Mouse (Mus musculus) CH12.LX (cell line): ENCODE measurements around the gene Zfp800.

Experiments used
- CHD2 ChIP-seq: IDR thresholded peaks from 2 replicates; pipeline ENCODE4 v1.6.1; 2011; ENCODE audit warnings: low read length, improper control_type of control experiment
- CTCF ChIP-seq, 2 experiments: IDR thresholded peaks in 1 of 2; conservative IDR thresholded peaks in 1 of 2; 2 replicates each; pipeline ENCODE4 v1.5.1; 2011 to 2012; ENCODE audit warnings: low read depth in 2 of 2, low read length in 2 of 2, improper control_type of control experiment in 1 of 2, inconsistent platforms in 1 of 2, mild to moderate bottlenecking in 1 of 2, moderate library complexity in 1 of 2
- EP300 ChIP-seq: IDR thresholded peaks from 2 replicates; pipeline ENCODE4 v1.6.1; 2011; ENCODE audit warnings: low read length, improper control_type of control experiment
- ETS1 ChIP-seq: conservative IDR thresholded peaks from 2 replicates; pipeline ENCODE4 v1.6.1; 2012; ENCODE audit warnings: low read depth, mild to moderate bottlenecking, inconsistent platforms, low read length, improper control_type of control experiment, moderate library complexity
- KAT2A ChIP-seq: IDR thresholded peaks from 2 replicates; pipeline ENCODE4 v1.6.1; 2012; ENCODE audit warnings: low read length, improper control_type of control experiment, inconsistent platforms; ENCODE audit not compliant: insufficient replicate concordance
- MAFK ChIP-seq: IDR thresholded peaks from 2 replicates; pipeline ENCODE4 v1.6.1; 2011; ENCODE audit warnings: low read length, improper control_type of control experiment; ENCODE audit not compliant: insufficient replicate concordance
- MAZ ChIP-seq: IDR thresholded peaks from 2 replicates; pipeline ENCODE4 v1.6.1; 2012; ENCODE audit warnings: low read depth, mild to moderate bottlenecking, inconsistent platforms, low read length, improper control_type of control experiment, moderate library complexity
- MEF2A ChIP-seq: IDR thresholded peaks from 2 replicates; pipeline ENCODE4 v1.6.1; 2014; ENCODE audit warnings: low read depth, mild to moderate bottlenecking, inconsistent platforms, low read length, improper control_type of control experiment, borderline replicate concordance
- POLR2A ChIP-seq: IDR thresholded peaks from 2 replicates; pipeline ENCODE4 v1.6.1; 2011; ENCODE audit warnings: low read depth, mild to moderate bottlenecking, improper control_type of control experiment, low read length
- RAD21 ChIP-seq: IDR thresholded peaks from 2 replicates; pipeline ENCODE4 v1.6.1; 2011; ENCODE audit warnings: low read depth, mild to moderate bottlenecking, low read length, improper control_type of control experiment, moderate library complexity
- SIN3A ChIP-seq: IDR thresholded peaks from 2 replicates; pipeline ENCODE4 v1.6.1; 2012; ENCODE audit warnings: low read length, improper control_type of control experiment, inconsistent platforms
- TBP ChIP-seq: conservative IDR thresholded peaks from 2 replicates; pipeline ENCODE4 v1.6.1; 2011; ENCODE audit warnings: low read depth, low read length, improper control_type of control experiment
- USF1 ChIP-seq: IDR thresholded peaks from 2 replicates; pipeline ENCODE4 v1.6.1; 2014; ENCODE audit warnings: low read depth, mild to moderate bottlenecking, inconsistent platforms, low read length, improper control_type of control experiment
- ZC3H11A ChIP-seq: IDR thresholded peaks from 2 replicates; pipeline ENCODE4 v1.6.1; 2012; ENCODE audit warnings: low read depth, mild to moderate bottlenecking, inconsistent platforms, low read length, improper control_type of control experiment

- TF ChIP-seq CTCF (conservative IDR thresholded peaks at IDR 0.05 in 1 of 2, IDR thresholded peaks at IDR 0.05 in 1 of 2; ENCODE audit: low read depth in 2 of 2, low read length in 2 of 2), result no peak
- TF ChIP-seq ZC3H11A, result no peak
- TF ChIP-seq MEF2A, result no peak
- no peak for TF ChIP-seq TBP
- no peak for TF ChIP-seq CHD2
- TF ChIP-seq MAFK, result no peak
- TF ChIP-seq SIN3A, result no peak
- no peak for TF ChIP-seq EP300
- TF ChIP-seq MAZ, result no peak
- no peak for TF ChIP-seq ETS1
- TF ChIP-seq POLR2A, result no peak
- no peak for TF ChIP-seq KAT2A
- TF ChIP-seq RAD21, result no peak
- no peak for TF ChIP-seq USF1
Measured at GRCm38 (mm10) chr6:28425019-28425418, 27.2 kb upstream of the Zfp800 start.
